Mouse (Mus musculus): ENCODE results near the gene Spata33. TPM values are rescaled to one million over a fixed set of nuclear protein-coding genes. Genes with fewer than 3 reads are reported as not detected.
A peak's percentile ranks its signal among the peaks of the same experiment; 100 is the strongest.
"Not testable (repeated sequence)": the region's sequence is repeated elsewhere in the genome, so short reads cannot be mapped to it uniquely, and the experiment has no call there.

Spata33 gene
- polyA plus RNA-seq, 1 experiment from 2014 or later = 3.3 TPM

- H3K9ac ChIP-seq (ENCODE audit: low read length) = no peak overlapping the region
- H3K4me1 ChIP-seq (ENCODE audit: control insufficient read depth, insufficient read depth, low read length) = peaks cover 12% of the 10 kb centered on the region
- ATAC-seq (ENCODE audit: insufficient read depth, low FRiP score) = no peak
- H3K9me3 ChIP-seq (replicated peaks; ENCODE audit: control insufficient read depth, low read length) = no peaks in the 10 kb centered on the region
- no peak overlapping the region for H3K27ac ChIP-seq (ENCODE audit: low read length)
- no peaks in the 10 kb centered on the region for H3K27me3 ChIP-seq (ENCODE audit: control insufficient read depth, insufficient read depth, low read length)
- H3K4me2 ChIP-seq (ENCODE audit: low read depth, low read length) = no peak overlapping the region
- H3K36me3 ChIP-seq (ENCODE audit: control insufficient read depth, insufficient read depth, low read length) = no peaks in the 10 kb centered on the region
- H3K4me3 ChIP-seq (replicated peaks; ENCODE audit: low read length) = no peak overlapping the region
- WGBS = 100% methylated on average over 1 of the region's 1 CpGs
Observed at GRCm38 (mm10) chr8:123228416-123228815, 15.8 kb downstream of the Spata33 start.

- H3K9ac ChIP-seq (ENCODE audit: low read length); H3K27me3 ChIP-seq (ENCODE audit: control insufficient read depth, insufficient read depth, low read length); H3K4me2 ChIP-seq (ENCODE audit: low read depth, low read length); H3K9me3 ChIP-seq (replicated peaks; ENCODE audit: control insufficient read depth, low read length); H3K4me3 ChIP-seq (replicated peaks; ENCODE audit: low read length); ATAC-seq (ENCODE audit: insufficient read depth, low FRiP score); H3K27ac ChIP-seq (ENCODE audit: low read length); H3K36me3 ChIP-seq (ENCODE audit: control insufficient read depth, insufficient read depth, low read length); H3K4me1 ChIP-seq (ENCODE audit: control insufficient read depth, insufficient read depth, low read length): not testable (repeated sequence)
- WGBS = 75% methylated on average over 11 of the region's 11 CpGs
Observed at GRCm38 (mm10) chr8:123230326-123230725, 17.7 kb downstream of the Spata33 start.

GRCm38 (mm10) chr8:123231742-123232141 is 19.1 kb downstream of the Spata33 start:
- H3K9me3 ChIP-seq (replicated peaks; ENCODE audit: control insufficient read depth, low read length) = no peaks in the 10 kb centered on the region
- H3K27me3 ChIP-seq (ENCODE audit: control insufficient read depth, insufficient read depth, low read length) = peaks cover 6% of the 10 kb centered on the region; the same call in 1 of the 2 replicates
- no peaks in the 10 kb centered on the region for H3K36me3 ChIP-seq (ENCODE audit: control insufficient read depth, insufficient read depth, low read length)
- H3K4me2 ChIP-seq (ENCODE audit: low read depth, low read length) = no peak overlapping the region
- no peak overlapping the region for H3K4me3 ChIP-seq (replicated peaks; ENCODE audit: low read length)
- ATAC-seq (ENCODE audit: insufficient read depth, low FRiP score) = no peak
- H3K9ac ChIP-seq (ENCODE audit: low read length) = no peak overlapping the region
- H3K4me1 ChIP-seq (ENCODE audit: control insufficient read depth, insufficient read depth, low read length) = peaks cover 6% of the 10 kb centered on the region; the same call in 1 of the 2 replicates
- no peak overlapping the region for H3K27ac ChIP-seq (ENCODE audit: low read length)
- 47% methylated on average over 5 of the region's 5 CpGs for WGBS

- Histone ChIP-seq H3K4me1 (ENCODE audit: control insufficient read depth, insufficient read depth, low read length) (peaks cover 6% of the 10 kb centered on the region; the same call in 1 of the 2 replicates), H3K27me3 (ENCODE audit: control insufficient read depth, insufficient read depth, low read length) (peaks cover 6% of the 10 kb centered on the region; the same call in 1 of the 2 replicates), H3K4me2 (ENCODE audit: low read depth, low read length) (no peak overlapping the region), H3K27ac (ENCODE audit: low read length) (no peak overlapping the region), H3K9ac (ENCODE audit: low read length) (no peak overlapping the region), H3K4me3 (replicated peaks; ENCODE audit: low read length) (no peak overlapping the region), H3K9me3 (replicated peaks; ENCODE audit: control insufficient read depth, low read length) (no peaks in the 10 kb centered on the region), H3K36me3 (ENCODE audit: control insufficient read depth, insufficient read depth, low read length) (no peaks in the 10 kb centered on the region)
- WGBS = 28% methylated on average over 7 of the region's 7 CpGs
- ATAC-seq (ENCODE audit: insufficient read depth, low FRiP score) = no peak
Observed at GRCm38 (mm10) chr8:123232553-123232952, 19.9 kb downstream of the Spata33 start.

- ATAC-seq (ENCODE audit: insufficient read depth, low FRiP score) = no peak
- 49% methylated on average over 13 of the region's 13 CpGs for WGBS
Observed at GRCm38 (mm10) chr8:123233300-123233699, 20.7 kb downstream of the Spata33 start.

GRCm38 (mm10) chr8:123233760-123234159 is 21.1 kb downstream of the Spata33 start:
- Histone ChIP-seq H3K27me3 (ENCODE audit: control insufficient read depth, insufficient read depth, low read length) (peaks cover 6% of the 10 kb centered on the region; the same call in 1 of the 2 replicates), H3K27ac (ENCODE audit: low read length) (no peak overlapping the region), H3K4me2 (ENCODE audit: low read depth, low read length) (no peak overlapping the region), H3K4me3 (replicated peaks; ENCODE audit: low read length) (no peak overlapping the region), H3K9me3 (replicated peaks; ENCODE audit: control insufficient read depth, low read length) (no peaks in the 10 kb centered on the region), H3K4me1 (ENCODE audit: control insufficient read depth, insufficient read depth, low read length) (peaks cover 6% of the 10 kb centered on the region; the same call in 1 of the 2 replicates), H3K9ac (ENCODE audit: low read length) (no peak overlapping the region), H3K36me3 (ENCODE audit: control insufficient read depth, insufficient read depth, low read length) (no peaks in the 10 kb centered on the region)
- ATAC-seq (ENCODE audit: insufficient read depth, low FRiP score) = no peak
- 78% methylated on average over 11 of the region's 11 CpGs for WGBS

More at GRCm38 (mm10) chr8:123233300-123233699, 20.7 kb downstream of the Spata33 start:
- no peak overlapping the region for H3K4me2 ChIP-seq (ENCODE audit: low read depth, low read length)
- no peak overlapping the region for H3K27ac ChIP-seq (ENCODE audit: low read length)
- no peaks in the 10 kb centered on the region for H3K9me3 ChIP-seq (replicated peaks; ENCODE audit: control insufficient read depth, low read length)
- H3K9ac ChIP-seq (ENCODE audit: low read length) = no peak overlapping the region
- H3K4me1 ChIP-seq (ENCODE audit: control insufficient read depth, insufficient read depth, low read length) = peaks cover 6% of the 10 kb centered on the region; the same call in 1 of the 2 replicates
- peaks cover 6% of the 10 kb centered on the region; the same call in 1 of the 2 replicates for H3K27me3 ChIP-seq (ENCODE audit: control insufficient read depth, insufficient read depth, low read length)
- no peaks in the 10 kb centered on the region for H3K36me3 ChIP-seq (ENCODE audit: control insufficient read depth, insufficient read depth, low read length)
- no peak overlapping the region for H3K4me3 ChIP-seq (replicated peaks; ENCODE audit: low read length)

GRCm38 (mm10) chr8:123234918-123235519 is 22.4 kb downstream of the Spata33 start:
- peak overlapping the region; percentile 74 for H3K9ac ChIP-seq (ENCODE audit: low read length)
- H3K4me1 ChIP-seq (ENCODE audit: control insufficient read depth, insufficient read depth, low read length) = peaks cover 6% of the 10 kb centered on the region; the same call in 1 of the 2 replicates
- H3K27me3 ChIP-seq (ENCODE audit: control insufficient read depth, insufficient read depth, low read length) = peaks cover 6% of the 10 kb centered on the region; the same call in 1 of the 2 replicates
- H3K9me3 ChIP-seq (replicated peaks; ENCODE audit: control insufficient read depth, low read length) = no peaks in the 10 kb centered on the region
- no peak for ATAC-seq (ENCODE audit: insufficient read depth, low FRiP score)
- no peak overlapping the region for H3K27ac ChIP-seq (ENCODE audit: low read length)
- H3K36me3 ChIP-seq (ENCODE audit: control insufficient read depth, insufficient read depth, low read length) = no peaks in the 10 kb centered on the region
- H3K4me2 ChIP-seq (ENCODE audit: low read depth, low read length) = peak overlapping the region; percentile 94
- peak overlapping the region; percentile 61 for H3K4me3 ChIP-seq (replicated peaks; ENCODE audit: low read length)
- 26% methylated on average over 13 of the region's 13 CpGs for WGBS

GRCm38 (mm10) chr8:123235520-123236497 is 23.2 kb downstream of the Spata33 start, which contains the start of gene Spata2l:
TSS of gene Spata2l (minus strand) at chr8:123236233.
- Histone ChIP-seq H3K27ac (ENCODE audit: low read length) (no peak within 1 kb of the TSS), H3K36me3 (ENCODE audit: control insufficient read depth, insufficient read depth, low read length) (no peaks in the 10 kb centered on the region), H3K4me3 (replicated peaks; ENCODE audit: low read length) (peak within 1 kb of the TSS; percentile 61), H3K9me3 (replicated peaks; ENCODE audit: control insufficient read depth, low read length) (no peaks in the 10 kb centered on the region), H3K4me2 (ENCODE audit: low read depth, low read length) (peak within 1 kb of the TSS; percentile 94), H3K27me3 (ENCODE audit: control insufficient read depth, insufficient read depth, low read length) (peaks cover 6% of the 10 kb centered on the region; the same call in 1 of the 2 replicates), H3K4me1 (ENCODE audit: control insufficient read depth, insufficient read depth, low read length) (peaks cover 6% of the 10 kb centered on the region; the same call in 1 of the 2 replicates), H3K9ac (ENCODE audit: low read length) (peak within 1 kb of the TSS; percentile 74)
- WGBS = 1% methylated on average over 57 of the region's 57 CpGs
- peak; percentile 93 for ATAC-seq (ENCODE audit: insufficient read depth, low FRiP score)

All from stomach, embryonic 16.5 days (tissue).